Mouse (Mus musculus) C2C12 (cell line): ENCODE data around the gene Pygl. TPM values are rescaled to one million over a fixed set of nuclear protein-coding genes. Genes with fewer than 3 reads are reported as not detected.
"Not testable (repeated sequence)": the region's sequence is repeated elsewhere in the genome, so short reads cannot be mapped to it uniquely, and the experiment has no call there.

Source experiments
- H3K27me3 ChIP-seq: one replicate; pipeline ENCODE4 v1.6.1; 2011; ENCODE audit not compliant: control insufficient read depth, insufficient read depth, insufficient read length
- H3K36me3 ChIP-seq: one replicate; pipeline ENCODE4 v1.6.1; 2011; ENCODE audit not compliant: control insufficient read depth, insufficient read depth
- H3K4me3 ChIP-seq: one replicate; pipeline ENCODE4 v1.5.1; 2011; ENCODE audit warnings: mild to moderate bottlenecking, control low read depth; ENCODE audit not compliant: poor library complexity, insufficient read depth, severe bottlenecking
- H3K79me2 ChIP-seq: one replicate; pipeline ENCODE4 v1.6.1; 2011; ENCODE audit not compliant: control insufficient read depth, insufficient read depth
- H3K79me3 ChIP-seq: one replicate; pipeline ENCODE4 v1.6.1; 2011; ENCODE audit warnings: low read depth, control low read depth
- H3ac ChIP-seq: one replicate; pipeline ENCODE3; 2011; ENCODE audit warnings: low read depth; ENCODE audit not compliant: control insufficient read depth, insufficient read length
- CEBPB ChIP-seq: IDR thresholded peaks from one replicate; pipeline ENCODE4 v1.6.1; 2011; ENCODE audit warnings: low read depth, mild to moderate bottlenecking, control low read depth, moderate library complexity
- CTCF ChIP-seq: IDR thresholded peaks from one replicate; pipeline ENCODE4 v1.5.1; 2011; ENCODE audit not compliant: control insufficient read depth, insufficient read depth, insufficient read length
- FOSL1 ChIP-seq: IDR thresholded peaks from one replicate; pipeline ENCODE4 v1.8.0; 2011; ENCODE audit warnings: mild to moderate bottlenecking, low read length; ENCODE audit not compliant: poor library complexity, insufficient read depth, severe bottlenecking
- MAX ChIP-seq: IDR thresholded peaks from one replicate; pipeline ENCODE4 v1.6.1; 2011; ENCODE audit warnings: mild to moderate bottlenecking, control low read depth
- MYOD1 ChIP-seq: IDR thresholded peaks from one replicate; pipeline ENCODE4 v1.6.1; 2011; ENCODE audit warnings: low read depth; ENCODE audit not compliant: control insufficient read depth, insufficient read length
- MYOG ChIP-seq: IDR thresholded peaks from one replicate; pipeline ENCODE4 v1.6.1; 2011; ENCODE audit not compliant: control insufficient read depth, insufficient read length; ENCODE audit errors: extremely low read depth
- USF1 ChIP-seq: IDR thresholded peaks from one replicate; pipeline ENCODE4 v1.6.1; 2011; ENCODE audit warnings: low read depth, mild to moderate bottlenecking, control low read depth, moderate library complexity
- polyA plus RNA-seq: library from polyadenylated mRNA; unstranded; fragments of >200 nt; fragmentation: generic; extraction: Trizol; gene quantifications from one replicate; pipeline ENCODE4 v1.2.1, GENCODE M21; 2012; ENCODE audit warnings: missing spikeins

Pygl gene
- polyA plus RNA-seq, 1 experiment = not detected

- no peak overlapping the region for H3K4me3 ChIP-seq
- no peaks in the 10 kb centered on the region for H3K36me3 ChIP-seq
- no peak overlapping the region for H3ac ChIP-seq
- no peak for TF ChIP-seq MAX
- TF ChIP-seq MYOG = no peak
- no peak for TF ChIP-seq FOSL1
- no peak for TF ChIP-seq CEBPB
- TF ChIP-seq USF1 = no peak
- no peak for TF ChIP-seq MYOD1
- no peak for TF ChIP-seq CTCF
- no peaks in the 10 kb centered on the region for H3K79me3 ChIP-seq
- no peaks in the 10 kb centered on the region for H3K79me2 ChIP-seq
- peaks cover 13% of the 10 kb centered on the region for H3K27me3 ChIP-seq
Observed at GRCm38 (mm10) chr12:70195426-70195825, 35.9 kb downstream of the Pygl start.

DNA sequence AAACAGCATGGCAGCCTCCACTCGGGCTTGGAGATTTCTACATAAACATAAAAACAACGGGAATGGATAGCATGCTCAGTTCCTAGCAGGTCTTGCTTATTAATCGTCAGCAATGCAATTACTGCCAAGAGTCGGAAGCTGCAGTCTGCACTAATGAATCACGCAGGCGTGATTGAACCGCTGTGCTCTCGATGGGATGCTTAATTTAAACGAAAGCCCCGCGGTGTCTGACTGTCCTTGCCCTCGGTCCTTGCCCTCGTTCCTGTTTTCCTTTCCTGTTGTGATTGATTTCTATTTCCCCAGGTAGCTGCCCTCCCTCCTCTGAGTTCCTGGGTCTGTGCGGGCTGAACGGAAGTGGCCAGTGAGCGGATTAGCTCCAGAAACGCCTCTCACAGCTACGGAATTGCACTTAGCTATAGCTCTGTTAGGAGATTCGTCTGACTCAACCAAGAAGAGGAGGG lies 39.0 kb downstream of the Pygl start:
- Histone ChIP-seq H3K79me3 (no peaks in the 10 kb centered on the region), H3K79me2 (no peaks in the 10 kb centered on the region), H3K4me3 (no peak overlapping the region), H3K36me3 (no peaks in the 10 kb centered on the region), H3ac (no peak overlapping the region), H3K27me3 (peaks cover 4% of the 10 kb centered on the region)
- TF ChIP-seq CTCF (no peak), USF1 (no peak), MYOD1 (no peak), MAX (no peak), CEBPB (no peak), MYOG (no peak), FOSL1 (no peak)

- H3K79me3 ChIP-seq = no peaks in the 10 kb centered on the region
Observed at GRCm38 (mm10) chr12:70184173-70184783, 47.0 kb downstream of the Pygl start.

GRCm38 (mm10) chr12:70183507-70183906 lies 47.8 kb downstream of the Pygl start:
- not testable (repeated sequence) for H3K27me3 ChIP-seq, H3K79me2 ChIP-seq, H3K4me3 ChIP-seq, H3ac ChIP-seq, H3K36me3 ChIP-seq, H3K79me3 ChIP-seq

More at GRCm38 (mm10) chr12:70184173-70184783, 47.0 kb downstream of the Pygl start:
- TF ChIP-seq CTCF = no peak
- TF ChIP-seq MAX = no peak
- Histone ChIP-seq H3ac (no peak overlapping the region), H3K79me2 (no peaks in the 10 kb centered on the region), H3K36me3 (no peaks in the 10 kb centered on the region), H3K4me3 (no peak overlapping the region), H3K27me3 (peaks cover 6% of the 10 kb centered on the region)

- no peaks in the 10 kb centered on the region for H3K79me2 ChIP-seq
- H3K79me3 ChIP-seq = no peaks in the 10 kb centered on the region
- no peak overlapping the region for H3ac ChIP-seq
- TF ChIP-seq CEBPB (no peak), MAX (no peak), MYOG (no peak), USF1 (no peak), MYOD1 (no peak), FOSL1 (no peak), CTCF (no peak)
- H3K36me3 ChIP-seq = no peaks in the 10 kb centered on the region
- peaks cover 12% of the 10 kb centered on the region for H3K27me3 ChIP-seq
- no peak overlapping the region for H3K4me3 ChIP-seq
Observed at GRCm38 (mm10) chr12:70169969-70170368, 61.3 kb downstream of the Pygl start.

- no peak overlapping the region for H3ac ChIP-seq
- no peaks in the 10 kb centered on the region for H3K79me2 ChIP-seq
- H3K36me3 ChIP-seq = no peaks in the 10 kb centered on the region
- peaks cover 11% of the 10 kb centered on the region for H3K27me3 ChIP-seq
- TF ChIP-seq FOSL1 (no peak), MYOG (no peak), MAX (no peak), MYOD1 (no peak), CTCF (no peak), USF1 (no peak), CEBPB (no peak)
- H3K79me3 ChIP-seq = no peaks in the 10 kb centered on the region
- H3K4me3 ChIP-seq = no peak overlapping the region
Observed at GRCm38 (mm10) chr12:70167950-70168349, 63.3 kb downstream of the Pygl start.
